In genomic region chr5:115072143-115072542, GRCm38 (mm10) we compare ENCODE assay signal across 7 mouse cellular contexts. TPM values are rescaled to one million over a fixed set of nuclear protein-coding genes. Genes with fewer than 3 reads are reported as not detected.
DNase-seq lines count a peak whose midpoint lies in the region; ATAC-seq lines count a peak whose summit lies in the region.

No protein-coding gene starts in this region.

- H3K27ac ChIP-seq in midbrain, embryonic 10.5 days (replicated peaks) = 0 out of 2 replicates have a peak overlapping the region, but pooled peaks have one; percentile 17
- no peak overlapping the region for H3K27ac ChIP-seq in midbrain, embryonic 15.5 days
- H3K27ac ChIP-seq in liver, embryonic 16.5 days (ENCODE audit: low read length) = peak overlapping the region; percentile 98
- H3K27ac ChIP-seq in stomach, embryonic 14.5 days (ENCODE audit: low read length) = no peak overlapping the region; the same call in 1 of the 2 replicates

- WGBS in midbrain, embryonic 10.5 days = 93% methylated on average over 7 of the region's 7 CpGs
- 87% methylated on average over 7 of the region's 7 CpGs for WGBS in midbrain, embryonic 15.5 days
- 37% methylated on average over 7 of the region's 7 CpGs for WGBS in liver, embryonic 16.5 days (ENCODE audit: insufficient replicate concordance)
- WGBS in stomach, embryonic 14.5 days = 66% methylated on average over 7 of the region's 7 CpGs

- intact Hi-C loops in heart, postnatal 10 days (cut with DNase I) = no loop called here

- no peaks in the 10 kb centered on the region for H3K9me3 ChIP-seq in midbrain, embryonic 10.5 days (replicated peaks)
- H3K9me3 ChIP-seq in midbrain, embryonic 15.5 days = no peaks in the 10 kb centered on the region
- no peaks in the 10 kb centered on the region for H3K9me3 ChIP-seq in liver, embryonic 16.5 days (replicated peaks; ENCODE audit: control insufficient read depth, low read length)
- H3K9me3 ChIP-seq in stomach, embryonic 14.5 days (ENCODE audit: control insufficient read depth, low read depth, low read length) = no peaks in the 10 kb centered on the region

- H3K36me3 ChIP-seq in midbrain, embryonic 10.5 days = peaks cover 23% of the 10 kb centered on the region
- H3K36me3 ChIP-seq in midbrain, embryonic 15.5 days (replicated peaks) = 0 out of 2 replicates have a peak, but pooled peaks cover 3% of the 10 kb centered on the region
- peaks cover 19% of the 10 kb centered on the region for H3K36me3 ChIP-seq in liver, embryonic 16.5 days (ENCODE audit: control insufficient read depth, insufficient read depth)
- H3K36me3 ChIP-seq in stomach, embryonic 14.5 days (ENCODE audit: control insufficient read depth, insufficient read depth, low read length) = peaks cover 10% of the 10 kb centered on the region; the same call in 1 of the 2 replicates

- H3K4me3 ChIP-seq in midbrain, embryonic 10.5 days = no peak overlapping the region
- no peak overlapping the region for H3K4me3 ChIP-seq in midbrain, embryonic 15.5 days
- peak overlapping the region; percentile 26 for H3K4me3 ChIP-seq in liver, embryonic 16.5 days (ENCODE audit: low read depth, low read length)
- H3K4me3 ChIP-seq in stomach, embryonic 14.5 days (ENCODE audit: low read depth, low read length) = no peak overlapping the region

- no peak overlapping the region for H3K9ac ChIP-seq in midbrain, embryonic 15.5 days
- peak overlapping the region; percentile 62 for H3K9ac ChIP-seq in liver, embryonic 16.5 days (ENCODE audit: low read depth, low read length)
- no peak overlapping the region for H3K9ac ChIP-seq in stomach, embryonic 14.5 days (replicated peaks; ENCODE audit: low read depth, low read length)

- no peak for DNase-seq in midbrain, embryonic 10.5 days (ENCODE audit: low spot score)
- peak; percentile 79 for DNase-seq in c-Kit-positive CD71-positive TER-119-positive erythroid progenitor cells, embryonic 14.5 days (ENCODE audit: low spot score)
- peak; percentile 37 to 40 for DNase-seq in heart, postnatal 10 days
- DNase-seq in gastrocnemius, postnatal 10 days = no peak

- no peak overlapping the region for H3K4me2 ChIP-seq in midbrain, embryonic 15.5 days
- H3K4me2 ChIP-seq in liver, embryonic 16.5 days (ENCODE audit: low read depth, low read length) = peak overlapping the region; percentile 62
- no peak overlapping the region for H3K4me2 ChIP-seq in stomach, embryonic 14.5 days (replicated peaks; ENCODE audit: low read depth, low read length)

- no peaks in the 10 kb centered on the region for H3K27me3 ChIP-seq in midbrain, embryonic 10.5 days (ENCODE audit: low read depth, poor library complexity, severe bottlenecking)
- H3K27me3 ChIP-seq in midbrain, embryonic 15.5 days (replicated peaks) = no peaks in the 10 kb centered on the region
- H3K27me3 ChIP-seq in liver, embryonic 16.5 days (ENCODE audit: control insufficient read depth, insufficient read depth, low read depth, low read length) = no peaks in the 10 kb centered on the region
- no peaks in the 10 kb centered on the region for H3K27me3 ChIP-seq in stomach, embryonic 14.5 days (ENCODE audit: control insufficient read depth, insufficient read depth, low read length)

- no peak for ATAC-seq in midbrain, embryonic 15.5 days (replicated peaks)
- peak; percentile 56 for ATAC-seq in liver, embryonic 16.5 days (ENCODE audit: low read depth)
- peak; percentile 66 for ATAC-seq in stomach, embryonic 14.5 days (ENCODE audit: insufficient number of reproducible peaks, insufficient read depth, low FRiP score, low read depth)

- no peaks in the 10 kb centered on the region for H3K4me1 ChIP-seq in midbrain, embryonic 10.5 days
- 0 out of 2 replicates have a peak, but pooled peaks cover 4% of the 10 kb centered on the region for H3K4me1 ChIP-seq in midbrain, embryonic 15.5 days
- H3K4me1 ChIP-seq in liver, embryonic 16.5 days (ENCODE audit: control insufficient read depth, low read depth, low read length) = peaks cover 93% of the 10 kb centered on the region
- H3K4me1 ChIP-seq in stomach, embryonic 14.5 days (ENCODE audit: control insufficient read depth, insufficient read depth, low read length) = peaks cover 22% of the 10 kb centered on the region

RNA-seq across cellular contexts. Expression of gene Gm10401, which starts 26.0 kb away (rescaled TPM):
- polyA plus RNA-seq in midbrain, embryonic 10.5 days (2016; fragmentation: Nextera tagmentation; extraction: Ambion mirVana) = 23.5 and 25.4 TPM in 2 replicates
- 43.4 and 51.0 TPM in 2 replicates for polyA plus RNA-seq in midbrain, embryonic 15.5 days (2015; fragmentation: Nextera tagmentation; extraction: Ambion mirVana)
- total RNA-seq in heart, postnatal 10 days (2021) = not detected
- polyA plus RNA-seq in liver, embryonic 16.5 days (2015; fragmentation: Nextera tagmentation; extraction: Ambion mirVana) = 8.1 and 8.5 TPM in 2 replicates
- 51.7 and 54.7 TPM in 2 replicates for polyA plus RNA-seq in stomach, embryonic 14.5 days (2014; fragmentation: Nextera tagmentation; extraction: Ambion mirVana)
- not detected for total RNA-seq in gastrocnemius, postnatal 10 days (2021)

RNA-seq across cellular contexts. Expression of gene Acads, which starts 47.0 kb away (rescaled TPM):
- polyA plus RNA-seq in midbrain, embryonic 10.5 days (2016; fragmentation: Nextera tagmentation; extraction: Ambion mirVana) = 60.0 and 65.2 TPM in 2 replicates
- 16.0 and 19.4 TPM in 2 replicates for polyA plus RNA-seq in midbrain, embryonic 15.5 days (2015; fragmentation: Nextera tagmentation; extraction: Ambion mirVana)
- 100 to 1,000 TPM; 198 to 202 TPM for total RNA-seq in heart, postnatal 10 days (2021)
- 48.8 and 54.2 TPM in 2 replicates for polyA plus RNA-seq in liver, embryonic 16.5 days (2015; fragmentation: Nextera tagmentation; extraction: Ambion mirVana)
- polyA plus RNA-seq in stomach, embryonic 14.5 days (2014; fragmentation: Nextera tagmentation; extraction: Ambion mirVana) = 38.5 and 39.9 TPM in 2 replicates
- 10 to 100 TPM; 53.8 to 67.7 TPM for total RNA-seq in gastrocnemius, postnatal 10 days (2021)

Comparison
In these comparisons a context has a peak if more than half of its experiments do, and no peak if none do; other contexts are left out.
1. H3K27ac ChIP-seq: peak in midbrain, embryonic 10.5 days (single experiment) and liver, embryonic 16.5 days (single experiment); none in midbrain, embryonic 15.5 days (single experiment) and stomach, embryonic 14.5 days (single experiment).
2. DNase-seq: peak in c-Kit-positive CD71-positive TER-119-positive erythroid progenitor cells, embryonic 14.5 days (single experiment) and heart, postnatal 10 days (2 of 2); none in midbrain, embryonic 10.5 days (single experiment) and gastrocnemius, postnatal 10 days (single experiment).